Mouse (Mus musculus): ENCODE measurements around the gene Trp53tg5. TPM values are rescaled to one million over a fixed set of nuclear protein-coding genes. Genes with fewer than 3 reads are reported as not detected.

Trp53tg5 gene
- not detected in 2 replicates for polyA plus RNA-seq (2016; fragmentation: Nextera tagmentation; extraction: Ambion mirVana)

DNA sequence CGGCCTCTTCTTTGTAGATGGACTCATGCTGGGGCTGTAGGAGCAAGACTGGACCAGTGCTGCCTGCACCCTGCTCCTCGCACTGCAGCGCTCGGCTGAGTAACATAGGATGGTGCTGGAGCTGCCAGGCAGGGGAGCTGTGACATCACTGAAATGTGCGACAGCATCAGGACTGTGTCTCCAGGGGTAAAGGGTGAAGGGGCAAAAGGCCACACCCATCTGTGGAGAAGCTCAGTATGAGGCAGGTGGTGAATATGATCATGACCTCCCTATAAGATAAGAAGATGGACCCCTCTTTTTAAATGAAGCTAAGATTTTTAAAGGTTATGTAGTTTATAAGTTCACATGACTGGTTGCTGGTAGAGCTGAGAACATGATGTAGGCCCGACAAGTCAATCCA lies at the start of gene Trp53tg5:
TSS of gene Trp53tg5 (minus strand) at position 101 of the 400 bp plus-strand sequence.
- no peaks in the 10 kb centered on the region for H3K4me1 ChIP-seq
- WGBS: 78% methylated on average over 6 of the region's 6 CpGs
- no peak within 1 kb of the TSS for H3K27ac ChIP-seq
- peaks cover 5% of the 10 kb centered on the region; the same call in 1 of the 2 replicates for H3K36me3 ChIP-seq
- no peaks in the 10 kb centered on the region for H3K27me3 ChIP-seq (ENCODE audit: insufficient read depth, poor library complexity, severe bottlenecking)
- no peak within 1 kb of the TSS for H3K4me3 ChIP-seq
- no peaks in the 10 kb centered on the region for H3K9me3 ChIP-seq
- DNase-seq (ENCODE audit: low spot score): no peak

DNA sequence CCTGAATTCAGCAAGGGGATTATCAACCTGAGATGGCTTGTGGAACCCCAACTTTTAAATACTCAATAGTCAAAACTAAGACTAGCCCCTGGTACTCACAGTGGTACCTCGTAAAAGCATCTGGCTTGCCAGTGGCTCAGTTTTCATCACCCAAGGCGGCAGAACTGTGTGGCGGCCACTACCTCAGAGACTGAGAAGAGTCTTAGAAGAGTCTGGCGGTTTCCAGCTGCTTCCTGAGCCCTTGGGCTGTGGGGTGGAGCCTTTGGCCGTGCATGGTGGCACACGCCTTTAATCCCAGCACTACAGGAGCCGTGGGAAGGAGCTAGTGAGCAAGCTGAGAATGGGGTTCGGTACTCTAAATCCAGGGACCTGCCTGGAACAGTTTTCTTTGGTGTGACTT lies 48.8 kb upstream of the Trp53tg5 start:
- H3K36me3 ChIP-seq: no peaks in the 10 kb centered on the region
- WGBS: 22% methylated on average over 8 of the region's 8 CpGs
- DNase-seq (ENCODE audit: low spot score): no peak

DNA sequence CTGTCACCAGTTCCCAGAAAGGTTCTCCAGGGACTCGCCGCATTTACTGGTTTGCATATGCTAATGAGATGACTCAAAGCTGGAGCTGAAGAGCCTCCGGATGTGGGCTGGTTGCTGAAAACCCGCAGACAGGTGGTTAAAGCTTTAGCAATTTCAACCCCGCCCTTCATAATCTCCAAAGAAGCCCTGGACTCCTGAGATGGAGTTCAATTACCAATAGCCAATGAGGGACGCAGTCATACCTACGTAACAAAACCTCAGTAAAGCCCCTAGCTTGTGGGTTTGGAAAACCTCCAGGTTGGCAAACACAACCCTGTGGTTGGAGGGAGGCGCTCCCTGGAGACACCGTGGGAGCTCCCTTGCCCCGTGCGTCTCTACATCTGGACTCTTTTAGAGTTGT lies 48.3 kb upstream of the Trp53tg5 start:
- Histone ChIP-seq H3K9me3 (peaks cover 6% of the 10 kb centered on the region), H3K27me3 (ENCODE audit: insufficient read depth, poor library complexity, severe bottlenecking) (peaks cover 13% of the 10 kb centered on the region; the same call in 1 of the 2 replicates), H3K4me1 (0 out of 2 replicates have a peak, but pooled peaks cover 9% of the 10 kb centered on the region), H3K27ac (no peak overlapping the region), H3K36me3 (no peaks in the 10 kb centered on the region), H3K4me3 (no peak overlapping the region)
- 15% methylated on average over 11 of the region's 11 CpGs for WGBS
- no peak for DNase-seq (ENCODE audit: low spot score)

More for the DNA sequence above, 48.8 kb upstream of the Trp53tg5 start:
- H3K9me3 ChIP-seq: peaks cover 7% of the 10 kb centered on the region
- peaks cover 13% of the 10 kb centered on the region; the same call in 1 of the 2 replicates for H3K27me3 ChIP-seq (ENCODE audit: insufficient read depth, poor library complexity, severe bottlenecking)
- H3K4me3 ChIP-seq: no peak overlapping the region
- 0 out of 2 replicates have a peak, but pooled peaks cover 9% of the 10 kb centered on the region for H3K4me1 ChIP-seq
- no peak overlapping the region for H3K27ac ChIP-seq

DNA sequence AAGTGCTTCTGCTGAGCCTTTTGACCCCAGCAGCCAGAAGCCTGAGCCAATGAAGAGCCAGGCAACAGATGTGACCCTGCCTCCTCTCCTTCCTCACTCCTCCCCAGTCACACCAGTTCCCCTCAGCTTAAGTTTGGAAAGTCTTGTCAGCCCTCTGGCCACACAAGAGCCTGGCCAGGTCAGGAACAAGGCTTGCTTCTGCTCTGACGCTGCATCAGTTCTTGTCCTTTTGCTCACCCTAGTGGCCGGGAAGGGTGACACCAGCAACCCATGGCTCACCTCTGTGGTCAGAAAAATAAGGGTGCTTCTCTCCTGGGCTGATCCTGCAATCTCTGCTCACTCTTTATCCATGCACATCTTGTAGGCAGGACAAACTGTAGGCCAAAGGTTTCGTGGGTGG lies 47.3 kb upstream of the Trp53tg5 start:
- Histone ChIP-seq H3K9me3 (no peaks in the 10 kb centered on the region), H3K27me3 (ENCODE audit: insufficient read depth, poor library complexity, severe bottlenecking) (peaks cover 13% of the 10 kb centered on the region; the same call in 1 of the 2 replicates), H3K4me1 (0 out of 2 replicates have a peak, but pooled peaks cover 9% of the 10 kb centered on the region), H3K4me3 (no peak overlapping the region), H3K27ac (no peak overlapping the region), H3K36me3 (no peaks in the 10 kb centered on the region)
- peak; percentile 81 for DNase-seq (ENCODE audit: low spot score)
- WGBS: 5% methylated on average over 3 of the region's 3 CpGs

DNA sequence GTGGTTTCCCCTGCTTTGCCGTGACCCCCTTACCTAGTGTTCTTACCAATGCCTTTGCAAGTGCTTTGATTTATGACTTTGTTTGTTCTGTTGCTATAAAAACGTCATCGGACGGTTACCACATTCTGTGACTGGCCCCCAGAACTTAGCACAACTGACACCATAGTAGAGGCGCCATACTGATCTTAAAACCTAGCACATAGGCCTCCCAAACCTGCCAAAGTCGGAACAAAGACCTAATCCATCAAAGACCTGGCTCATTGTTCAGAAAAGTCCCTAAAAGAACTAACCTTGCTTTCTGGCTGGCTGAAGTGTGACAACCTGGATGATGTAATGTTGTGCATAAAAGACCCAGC lies 45.6 kb upstream of the Trp53tg5 start:
- H3K27me3 ChIP-seq (ENCODE audit: insufficient read depth, poor library complexity, severe bottlenecking): peaks cover 13% of the 10 kb centered on the region; the same call in 1 of the 2 replicates
- 76% methylated on average over 6 of the region's 6 CpGs for WGBS
- no peaks in the 10 kb centered on the region for H3K9me3 ChIP-seq
- H3K4me3 ChIP-seq: no peak overlapping the region
- H3K4me1 ChIP-seq: 0 out of 2 replicates have a peak, but pooled peaks cover 9% of the 10 kb centered on the region
- no peak for DNase-seq (ENCODE audit: low spot score)
- no peaks in the 10 kb centered on the region for H3K36me3 ChIP-seq
- H3K27ac ChIP-seq: no peak overlapping the region

DNA sequence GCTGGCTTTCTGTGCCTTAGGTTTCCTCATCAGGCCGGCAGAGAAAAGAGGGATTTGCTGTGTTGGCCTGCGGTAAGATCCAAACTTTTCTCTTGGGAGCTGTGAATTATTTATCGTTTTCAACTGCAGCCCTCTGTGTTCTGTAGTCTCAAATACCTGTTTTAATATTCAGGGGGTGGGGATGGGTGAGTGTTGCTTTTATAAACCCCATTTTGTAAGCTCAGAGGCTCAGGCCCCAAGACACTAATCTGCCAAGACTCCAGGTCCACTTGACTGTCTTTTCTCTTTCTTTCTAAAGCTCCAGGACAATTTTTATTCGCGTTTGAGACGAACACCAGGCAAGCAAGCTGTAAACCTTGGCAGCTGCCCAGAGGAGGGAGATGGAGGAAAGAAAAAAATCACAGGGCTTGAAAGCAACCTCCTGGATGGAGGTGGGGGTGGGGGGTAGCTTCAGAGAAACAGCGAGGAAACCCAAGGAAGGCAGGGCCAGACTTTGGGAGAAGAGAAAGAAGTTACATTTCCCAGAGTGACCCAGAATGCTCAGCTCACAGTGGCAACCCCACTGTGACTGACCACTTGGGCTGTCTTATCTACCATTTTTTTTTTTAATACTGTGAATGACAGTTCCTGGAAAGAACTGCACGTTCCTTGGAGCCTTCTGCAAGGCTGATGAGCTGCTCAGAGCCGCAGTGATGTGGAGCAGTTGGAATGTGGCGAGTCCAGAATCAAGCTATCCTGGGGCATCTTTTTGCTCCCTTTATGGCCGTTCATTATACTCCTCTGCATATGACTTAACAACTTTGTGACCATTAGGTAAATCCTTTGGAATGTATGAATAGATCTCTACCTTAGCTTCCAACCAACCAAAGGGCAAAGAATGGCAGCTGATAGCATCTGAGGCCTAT lies 45.0 kb upstream of the Trp53tg5 start:
- DNase-seq (ENCODE audit: low spot score): no peak

DNA sequence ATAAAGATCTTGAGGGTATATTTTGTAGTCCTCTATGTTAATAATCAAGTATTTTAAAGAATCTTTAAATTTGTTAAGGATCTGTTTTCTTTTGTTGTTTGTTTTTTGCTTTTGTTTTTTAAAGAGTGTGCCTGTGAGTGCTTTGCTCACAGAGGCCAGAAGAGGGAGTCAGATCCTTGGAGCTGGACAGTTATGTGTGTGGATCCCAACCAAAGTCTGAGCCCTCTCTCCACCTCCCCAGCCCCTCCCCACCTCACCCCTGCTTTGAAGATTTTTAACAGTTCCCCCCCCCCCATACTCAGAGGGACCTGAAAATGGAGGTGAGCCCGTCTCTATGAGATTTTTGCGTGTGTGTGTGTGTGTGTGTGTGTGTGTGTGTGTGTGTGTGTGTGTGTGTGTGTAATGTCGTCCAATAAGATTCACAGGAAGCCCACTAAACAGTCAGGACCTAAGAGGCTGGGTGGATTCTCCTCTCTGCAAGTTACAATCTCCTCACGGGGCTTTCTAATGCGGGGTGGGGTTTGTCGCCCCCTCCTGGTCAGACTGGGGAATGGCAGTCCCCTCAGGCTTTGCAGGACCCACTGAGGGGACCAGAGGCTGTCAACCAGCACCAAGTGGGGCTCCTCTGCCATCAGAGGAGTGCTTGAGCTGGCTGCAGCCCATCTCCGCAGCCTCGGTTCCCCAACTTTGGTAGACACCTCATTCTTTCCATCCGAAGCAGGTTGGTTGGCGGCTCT lies 44.1 kb upstream of the Trp53tg5 start:
- H3K4me1 ChIP-seq: 0 out of 2 replicates have a peak, but pooled peaks cover 9% of the 10 kb centered on the region
- no peak overlapping the region for H3K4me3 ChIP-seq
- H3K27ac ChIP-seq: no peak overlapping the region
- DNase-seq (ENCODE audit: low spot score): no peak
- H3K27me3 ChIP-seq (ENCODE audit: insufficient read depth, poor library complexity, severe bottlenecking): peaks cover 13% of the 10 kb centered on the region; the same call in 1 of the 2 replicates
- WGBS: 29% methylated on average over 9 of the region's 10 CpGs
- no peaks in the 10 kb centered on the region for H3K9me3 ChIP-seq
- no peaks in the 10 kb centered on the region for H3K36me3 ChIP-seq

More for the DNA sequence above, 45.0 kb upstream of the Trp53tg5 start:
- Histone ChIP-seq H3K36me3 (no peaks in the 10 kb centered on the region), H3K9me3 (no peaks in the 10 kb centered on the region), H3K4me1 (0 out of 2 replicates have a peak, but pooled peaks cover 9% of the 10 kb centered on the region), H3K4me3 (no peak overlapping the region), H3K27ac (no peak overlapping the region), H3K27me3 (ENCODE audit: insufficient read depth, poor library complexity, severe bottlenecking) (peaks cover 13% of the 10 kb centered on the region; the same call in 1 of the 2 replicates)
- 50% methylated on average over 11 of the region's 11 CpGs for WGBS

DNA sequence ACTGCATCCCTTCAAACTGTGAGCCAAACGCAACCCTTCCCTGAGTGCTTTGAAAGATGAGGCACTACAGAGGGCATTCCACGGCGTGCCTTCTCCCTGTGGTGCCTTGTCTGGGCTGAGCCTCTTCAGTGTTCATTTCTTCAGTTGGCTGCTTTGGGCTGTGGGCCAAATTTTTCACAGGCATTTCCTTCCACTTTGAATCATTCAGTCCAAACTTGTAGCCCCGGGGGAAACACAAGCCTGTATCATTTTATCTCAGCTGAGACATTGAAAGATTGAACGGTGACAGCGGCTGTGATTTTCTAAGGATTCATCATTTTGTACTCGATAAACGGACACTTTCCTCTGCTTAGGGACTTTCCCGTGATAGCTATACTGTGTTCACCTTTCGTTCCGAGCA lies 43.1 kb upstream of the Trp53tg5 start:
- no peaks in the 10 kb centered on the region for H3K9me3 ChIP-seq
- H3K27ac ChIP-seq: no peak overlapping the region
- WGBS: 83% methylated on average over 11 of the region's 11 CpGs
- peaks cover 4% of the 10 kb centered on the region; the same call in 1 of the 2 replicates for H3K27me3 ChIP-seq (ENCODE audit: insufficient read depth, poor library complexity, severe bottlenecking)
- DNase-seq (ENCODE audit: low spot score): no peak
- H3K36me3 ChIP-seq: no peaks in the 10 kb centered on the region
- peaks cover 9% of the 10 kb centered on the region; the same call in 1 of the 2 replicates for H3K4me1 ChIP-seq
- H3K4me3 ChIP-seq: no peak overlapping the region

DNA sequence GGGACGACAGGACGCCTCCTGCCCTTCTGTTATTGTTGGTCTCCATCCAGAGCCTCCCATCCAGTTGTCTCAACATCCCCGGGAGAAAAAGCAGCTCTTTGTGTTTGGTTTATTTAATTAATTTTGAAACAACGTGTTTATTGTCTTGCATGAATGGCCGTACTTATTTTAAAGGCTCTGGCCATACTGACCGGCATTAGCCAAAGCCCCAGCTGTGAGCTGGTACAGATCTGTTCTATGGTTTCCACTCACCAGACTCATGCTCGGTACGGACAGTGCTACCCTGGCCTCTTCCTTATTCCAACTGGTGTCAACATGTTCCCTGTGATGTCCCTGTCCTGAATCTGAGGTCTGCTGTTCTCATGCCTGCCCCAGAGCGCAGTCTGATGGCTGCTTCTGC lies 42.4 kb upstream of the Trp53tg5 start:
- WGBS: 72% methylated on average over 9 of the region's 9 CpGs
- no peaks in the 10 kb centered on the region for H3K36me3 ChIP-seq
- H3K4me3 ChIP-seq: no peak overlapping the region
- H3K27me3 ChIP-seq (ENCODE audit: insufficient read depth, poor library complexity, severe bottlenecking): no peaks in the 10 kb centered on the region
- no peaks in the 10 kb centered on the region for H3K9me3 ChIP-seq
- no peak overlapping the region for H3K27ac ChIP-seq
- DNase-seq (ENCODE audit: low spot score): no peak
- H3K4me1 ChIP-seq: peaks cover 10% of the 10 kb centered on the region; the same call in 1 of the 2 replicates

DNA sequence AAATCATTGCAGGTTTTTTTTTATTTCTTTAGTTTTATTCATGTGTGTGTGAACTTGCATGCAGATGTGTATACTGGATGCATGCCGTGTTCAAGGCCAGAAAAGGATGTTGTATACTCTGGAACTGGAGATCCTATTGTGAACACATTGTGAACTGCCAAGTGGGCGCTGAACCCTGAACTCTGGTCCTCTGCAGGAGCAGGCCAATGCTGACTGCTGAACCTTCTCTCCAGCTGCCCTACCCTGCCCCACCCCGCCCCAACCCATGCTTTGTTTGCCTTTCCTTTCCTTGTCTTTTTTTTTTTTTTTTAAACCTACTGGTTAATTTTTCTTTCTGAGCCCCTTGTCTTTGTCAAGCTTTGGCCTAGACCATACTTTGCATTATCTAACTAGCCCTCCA lies 41.4 kb upstream of the Trp53tg5 start:
- WGBS: 78% methylated on average over 3 of the region's 3 CpGs
- no peak for DNase-seq (ENCODE audit: low spot score)
- no peaks in the 10 kb centered on the region for H3K27me3 ChIP-seq (ENCODE audit: insufficient read depth, poor library complexity, severe bottlenecking)
- H3K27ac ChIP-seq: no peak overlapping the region
- peaks cover 13% of the 10 kb centered on the region; the same call in 1 of the 2 replicates for H3K4me1 ChIP-seq
- H3K36me3 ChIP-seq: no peaks in the 10 kb centered on the region
- H3K9me3 ChIP-seq: no peaks in the 10 kb centered on the region
- H3K4me3 ChIP-seq: no peak overlapping the region

DNA sequence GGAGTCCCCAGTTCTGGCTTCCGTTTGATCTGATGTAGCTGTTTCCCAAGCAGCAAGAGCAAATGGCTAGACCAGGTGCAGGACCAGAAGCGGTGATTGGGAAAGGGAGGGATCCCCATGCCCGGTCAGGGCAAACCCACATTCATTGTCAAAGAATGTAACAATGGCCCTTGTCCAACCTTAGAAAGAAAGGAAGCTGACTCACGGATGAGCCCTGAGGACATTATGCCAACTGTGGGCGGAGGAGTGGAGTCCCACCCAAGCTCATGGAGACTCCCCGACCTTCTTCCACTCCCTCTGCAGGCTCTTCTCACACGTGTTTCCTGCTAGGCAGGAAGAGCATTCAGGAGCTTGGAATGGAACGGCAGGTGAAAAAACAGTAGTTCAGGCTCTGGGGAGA lies 39.9 kb upstream of the Trp53tg5 start:
- Histone ChIP-seq H3K4me1 (peaks cover 13% of the 10 kb centered on the region; the same call in 1 of the 2 replicates), H3K27me3 (ENCODE audit: insufficient read depth, poor library complexity, severe bottlenecking) (no peaks in the 10 kb centered on the region), H3K36me3 (peaks cover 7% of the 10 kb centered on the region; the same call in 1 of the 2 replicates), H3K4me3 (no peak overlapping the region), H3K27ac (no peak overlapping the region), H3K9me3 (no peaks in the 10 kb centered on the region)
- no peak for DNase-seq (ENCODE audit: low spot score)
- 67% methylated on average over 8 of the region's 8 CpGs for WGBS

DNA sequence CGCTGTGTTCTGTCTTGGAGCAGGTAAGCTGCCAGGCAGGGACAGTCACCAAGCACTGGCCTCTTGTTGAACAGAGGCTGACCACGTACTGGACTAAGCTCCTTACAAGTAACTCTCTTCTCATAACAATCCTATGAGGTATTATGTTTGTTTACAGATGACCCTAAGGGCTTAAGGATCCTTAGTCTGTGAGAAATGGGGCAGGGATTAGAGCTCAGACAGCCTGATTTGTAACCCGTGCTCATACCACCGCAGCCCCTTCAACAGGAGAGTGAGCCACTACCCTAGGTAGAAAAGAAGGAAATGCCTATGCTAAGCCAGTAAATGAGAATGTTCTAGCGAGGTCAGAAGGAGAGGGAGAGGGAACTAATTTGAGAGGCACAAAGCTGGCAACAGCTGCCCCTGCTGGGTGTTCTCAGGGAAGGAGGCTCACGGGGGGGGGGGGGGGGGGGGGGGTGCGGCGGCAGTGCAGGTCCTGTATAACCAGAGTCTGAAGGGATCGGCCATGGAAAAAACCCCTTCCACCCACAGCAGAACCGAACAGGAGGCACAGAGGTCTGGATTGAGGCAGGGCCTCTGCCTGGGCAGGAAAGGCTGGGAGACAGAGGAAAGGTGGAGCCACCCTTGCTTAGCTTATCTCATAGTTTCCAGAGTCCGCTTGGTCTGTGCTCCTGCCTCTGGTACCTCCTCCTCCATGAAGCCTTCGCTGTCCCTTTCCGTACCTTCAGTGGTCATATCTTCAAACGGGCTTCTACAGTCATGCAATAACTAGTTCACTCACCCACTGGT lies 38.8 kb upstream of the Trp53tg5 start:
- DNase-seq (ENCODE audit: low spot score): no peak
- H3K4me3 ChIP-seq: no peak overlapping the region
- H3K27ac ChIP-seq: 0 out of 2 replicates have a peak overlapping the region, but pooled peaks have one; percentile 29
- peaks cover 13% of the 10 kb centered on the region; the same call in 1 of the 2 replicates for H3K4me1 ChIP-seq
- WGBS: 59% methylated on average over 11 of the region's 14 CpGs
- H3K9me3 ChIP-seq: no peaks in the 10 kb centered on the region
- no peaks in the 10 kb centered on the region for H3K27me3 ChIP-seq (ENCODE audit: insufficient read depth, poor library complexity, severe bottlenecking)
- H3K36me3 ChIP-seq: peaks cover 14% of the 10 kb centered on the region; the same call in 1 of the 2 replicates
